Mouse (Mus musculus): Measurements from ENCODE around the gene Gm38394.
A peak's percentile ranks its signal among the peaks of the same experiment; 100 is the strongest.
"Not testable (repeated sequence)": the region's sequence is repeated elsewhere in the genome, so short reads cannot be mapped to it uniquely, and the experiment has no call there.

Gene Gm38394

GRCm38 (mm10) chr1:133661203-133661933, at the start of gene Gm38394:
TSS of gene Gm38394 (minus strand) at chr1:133661318.
- DNase-seq = peak; percentile 96

DNA sequence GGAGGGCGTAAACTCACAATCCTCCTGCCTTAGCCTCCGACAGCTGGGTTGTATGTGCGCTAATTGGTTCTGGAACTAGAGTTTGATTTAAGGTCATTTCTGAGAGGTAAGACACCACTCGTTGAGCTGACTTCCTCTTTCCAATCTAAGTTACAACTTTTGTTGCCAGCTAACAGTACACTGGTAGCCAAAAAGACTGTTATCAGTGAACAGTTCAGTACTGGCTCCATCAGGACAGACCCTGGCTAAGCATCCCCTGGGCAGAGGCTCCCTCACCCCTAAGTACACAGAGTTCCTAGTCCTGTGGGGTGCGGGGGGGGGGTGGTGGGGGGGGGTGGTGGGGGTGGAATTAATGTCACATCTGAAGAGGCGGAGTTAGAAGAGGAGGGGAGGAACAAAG, 49.8 kb upstream of the Gm38394 start:
- DNase-seq = no peak

DNA sequence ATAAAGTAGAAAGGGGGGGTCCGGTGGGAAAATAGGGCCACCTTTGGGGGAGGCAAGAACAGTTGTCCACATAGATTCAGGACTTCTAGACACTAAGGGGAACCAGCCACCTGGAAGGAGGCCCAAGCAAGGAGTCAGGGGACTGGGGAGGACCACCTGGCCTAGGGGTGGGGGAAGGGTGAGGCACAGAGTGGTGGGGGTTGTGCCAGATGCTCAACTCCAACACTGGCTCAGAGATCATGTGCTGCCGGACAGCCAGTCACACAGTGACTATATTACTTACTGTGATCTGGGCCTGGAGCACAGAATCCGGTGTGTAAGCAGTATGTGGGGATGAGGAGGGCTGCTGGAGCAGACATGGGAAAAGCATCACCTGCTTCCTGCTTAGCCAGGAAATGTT, 48.2 kb upstream of the Gm38394 start:
- no peak for DNase-seq

- peak; percentile 54 for DNase-seq
These were observed 40.7 kb upstream of the Gm38394 start for GRCm38 (mm10) chr1:133701824-133702223.

GRCm38 (mm10) chr1:133697935-133698620, 37.0 kb upstream of the Gm38394 start:
- no peak for DNase-seq

DNA sequence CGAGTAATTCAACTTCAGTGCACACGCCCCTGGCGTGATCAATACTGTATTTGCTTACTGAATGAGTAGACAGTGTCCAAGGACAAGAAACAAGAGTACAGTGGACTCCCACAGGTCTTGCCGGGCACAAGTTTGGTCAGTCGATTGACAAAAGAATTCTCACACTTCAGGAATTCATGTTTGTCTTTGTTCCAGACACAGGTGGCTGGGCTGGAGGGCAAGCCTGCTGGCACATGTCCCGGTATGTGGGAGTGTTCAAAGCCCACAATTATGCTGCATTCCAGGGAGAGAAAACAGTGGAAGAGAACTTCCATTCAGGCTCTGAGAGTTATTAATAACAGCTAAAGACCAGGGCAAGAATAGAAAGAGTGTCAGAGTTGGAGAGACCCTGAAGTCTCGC, 34.8 kb upstream of the Gm38394 start:
- peak; percentile 83 for DNase-seq

GRCm38 (mm10) chr1:133694876-133695275, 33.8 kb upstream of the Gm38394 start:
- peak; percentile 60 for DNase-seq

DNA sequence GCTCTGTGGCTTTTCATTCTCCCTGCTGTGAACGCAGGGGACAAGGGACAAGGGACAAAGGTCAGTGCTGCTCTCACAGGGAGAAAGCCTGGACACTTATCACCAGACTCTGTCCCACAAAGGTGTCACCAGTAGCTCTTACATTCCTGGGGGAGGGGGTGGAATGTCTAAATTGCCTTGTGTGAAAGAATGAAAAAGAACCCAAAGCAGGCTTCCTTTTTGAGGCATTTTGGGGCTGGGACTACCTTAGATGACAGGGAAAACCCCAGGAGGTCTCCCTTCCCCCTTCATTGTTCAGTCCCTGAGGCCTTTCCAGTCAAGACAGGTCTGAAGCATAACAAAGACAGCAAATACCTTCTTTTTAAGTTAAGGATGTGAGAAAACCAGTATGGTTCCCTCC, 33.2 kb upstream of the Gm38394 start:
- DNase-seq = no peak

GRCm38 (mm10) chr1:133693536-133694114, 32.5 kb upstream of the Gm38394 start:
- DNase-seq = no peak

GRCm38 (mm10) chr1:133692195-133692594, 31.1 kb upstream of the Gm38394 start:
- no peak for DNase-seq

DNA sequence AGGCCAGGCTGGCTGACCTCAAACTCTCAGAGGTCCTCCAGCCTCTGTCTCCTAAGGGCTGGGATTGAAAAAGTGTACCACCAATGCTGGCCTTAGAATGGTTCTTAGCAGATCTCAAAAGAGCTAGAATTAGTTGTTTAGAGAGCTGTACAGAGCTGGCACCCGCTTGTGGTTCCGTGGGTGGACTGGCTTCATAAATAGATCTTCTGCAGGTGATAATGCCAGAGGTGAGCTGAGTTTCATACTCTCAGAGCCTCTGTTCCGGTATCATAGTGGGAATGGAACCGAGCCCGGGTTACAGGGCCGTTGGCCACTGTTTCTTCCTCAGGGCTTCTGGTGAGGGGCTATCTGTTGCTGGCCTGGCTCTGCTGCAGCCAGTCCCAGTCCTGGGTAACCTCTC, 29.9 kb upstream of the Gm38394 start:
- DNase-seq = no peak

DNA sequence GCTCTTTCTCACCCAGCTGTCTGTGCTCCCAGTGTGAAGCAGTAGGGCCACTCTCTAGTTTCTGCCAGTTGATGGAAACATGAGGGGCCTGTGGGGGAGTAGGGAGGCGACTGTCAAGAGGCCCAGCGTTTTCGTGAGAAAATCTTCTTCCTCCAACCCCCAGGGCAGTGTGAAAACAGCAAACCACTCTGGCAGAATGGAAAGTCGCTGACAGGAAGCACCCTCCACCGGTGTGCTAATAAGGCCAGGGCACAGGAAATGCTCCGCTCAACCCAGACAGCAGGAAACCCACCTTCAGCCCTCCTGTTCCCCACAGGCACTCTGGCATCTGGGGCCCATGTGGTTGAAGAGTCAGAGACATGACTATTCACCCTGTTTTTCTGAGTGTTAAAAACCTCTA, 28.8 kb upstream of the Gm38394 start, which contains the start of gene Lax1:
Gene Lax1, minus strand, starts transcription at position 212 of the 400 bp plus-strand sequence.
- DNase-seq = no peak

GRCm38 (mm10) chr1:133688301-133688700, 27.2 kb upstream of the Gm38394 start:
- DNase-seq = no peak

DNA sequence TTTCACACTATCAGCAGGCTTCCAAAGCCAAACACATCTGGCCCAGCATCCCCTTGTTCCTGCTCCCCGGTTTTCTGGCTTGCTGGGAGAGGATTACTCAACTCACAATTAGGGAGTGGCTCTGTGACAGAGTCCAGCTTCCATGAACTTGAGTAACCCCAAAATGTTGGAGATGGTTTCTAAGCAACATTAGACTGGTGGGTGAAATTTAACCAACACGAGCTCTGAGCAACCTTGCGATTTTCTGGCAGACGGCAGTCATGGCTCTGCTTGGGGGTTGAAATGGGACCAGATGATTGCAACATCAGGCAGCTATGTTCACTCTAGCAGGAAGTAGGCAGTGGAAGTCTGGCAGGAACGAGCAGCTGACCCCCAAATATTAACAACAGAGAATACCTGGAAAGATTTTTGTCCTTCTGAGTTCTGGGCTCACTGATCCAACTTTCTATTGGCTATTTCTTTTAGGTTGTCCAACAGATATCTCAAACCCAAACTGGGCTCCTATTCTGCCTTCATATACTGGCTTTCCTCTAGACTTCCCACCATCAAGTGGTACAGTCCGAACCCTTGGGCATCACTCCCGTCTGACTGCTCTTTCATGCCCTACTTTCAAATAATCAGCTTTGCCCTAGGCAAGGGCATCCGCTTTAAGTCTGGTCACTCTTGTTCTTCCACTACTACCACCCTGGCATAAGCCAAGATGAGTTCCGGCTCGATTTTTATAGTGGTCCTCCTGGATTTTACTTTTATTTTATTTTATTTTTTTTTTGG, 24.8 kb upstream of the Gm38394 start:
- DNase-seq = peak; percentile 75

- no peak for DNase-seq
These were observed 10.7 kb upstream of the Gm38394 start for GRCm38 (mm10) chr1:133671801-133672200.

DNA sequence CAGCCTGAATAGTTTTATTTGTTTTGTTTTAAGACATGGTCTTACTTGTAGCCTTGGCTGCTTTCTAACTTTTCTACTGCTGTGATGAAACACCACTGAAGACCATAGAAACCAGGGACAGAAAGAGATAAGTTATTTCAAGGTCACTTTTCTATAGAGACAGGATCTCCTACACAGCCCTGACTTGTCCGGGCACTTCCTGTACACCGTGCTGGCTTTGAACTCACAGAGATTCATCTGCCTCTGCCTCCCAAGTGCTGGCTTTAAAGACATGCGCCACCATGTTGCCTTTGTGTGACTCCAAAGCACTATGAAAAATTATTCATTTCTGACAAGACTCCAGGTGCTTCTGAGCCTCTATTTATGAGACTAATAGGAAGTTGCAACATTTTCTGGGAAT, 10.1 kb upstream of the Gm38394 start:
- no peak for DNase-seq

DNA sequence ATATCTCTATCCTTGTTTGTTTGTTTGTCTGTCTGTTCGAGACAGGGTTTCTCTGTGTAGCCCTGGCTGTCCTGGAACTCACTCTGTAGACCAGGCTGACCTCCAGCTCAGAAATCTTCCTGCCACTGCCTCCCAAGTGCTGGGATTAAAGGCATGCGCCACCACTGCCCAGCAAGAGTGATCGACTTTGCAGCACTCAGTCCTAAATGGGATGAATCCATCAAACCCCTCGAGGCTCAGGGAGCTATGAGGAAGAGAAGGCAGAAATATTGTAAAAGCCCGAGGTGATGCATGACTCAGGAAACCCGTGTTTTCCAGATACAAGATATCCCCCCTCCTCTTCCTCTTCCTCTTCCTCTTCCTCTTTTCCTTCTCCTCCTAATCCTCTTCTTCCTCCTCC, 9.7 kb upstream of the Gm38394 start:
- DNase-seq = no peak

- no peak for DNase-seq
These were observed 9.1 kb upstream of the Gm38394 start for GRCm38 (mm10) chr1:133670190-133670589.

DNA sequence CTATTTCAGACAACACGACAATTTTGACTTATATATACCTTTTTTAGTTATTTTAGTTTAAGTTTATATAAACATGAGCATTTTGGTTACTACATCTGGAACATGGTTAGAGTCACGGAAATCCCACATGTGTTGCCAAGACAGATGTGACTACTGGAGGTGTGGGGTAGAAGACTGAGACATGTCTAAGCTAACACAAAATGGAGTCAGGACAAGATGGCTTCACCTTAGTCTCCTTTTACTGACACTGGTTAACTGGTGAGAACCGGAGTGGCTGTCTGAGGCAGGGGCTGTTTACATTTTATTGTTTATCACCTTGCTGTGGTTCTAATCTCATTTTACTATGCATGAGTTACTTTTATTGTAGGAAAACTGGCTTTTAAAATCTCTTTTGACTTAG, 7.5 kb upstream of the Gm38394 start:
- DNase-seq = no peak

GRCm38 (mm10) chr1:133667721-133668120, 6.6 kb upstream of the Gm38394 start:
- no peak for DNase-seq

DNA sequence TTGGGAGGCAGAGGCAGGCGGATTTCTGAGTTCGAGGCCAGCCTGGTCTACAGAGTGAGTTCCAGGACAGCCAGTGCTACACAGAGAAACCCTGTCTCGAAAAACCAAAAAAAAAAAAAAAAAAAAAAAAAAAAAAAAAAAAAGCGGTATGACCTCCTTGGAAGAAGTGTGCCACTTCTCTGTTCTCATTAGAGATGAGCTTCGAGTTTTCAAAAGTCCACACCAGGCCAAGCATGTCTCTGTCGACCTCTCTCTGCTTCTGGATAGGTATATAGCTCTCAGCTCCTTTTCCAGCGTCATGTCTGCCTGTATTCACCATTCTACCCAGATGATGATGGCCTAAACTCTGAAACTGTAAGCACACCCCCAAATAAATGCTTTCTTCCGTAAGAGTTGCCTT, 4.6 kb upstream of the Gm38394 start:
- not testable (repeated sequence) for DNase-seq

- no peak for DNase-seq
These were observed 3.3 kb upstream of the Gm38394 start for GRCm38 (mm10) chr1:133664203-133664970.

- DNase-seq = no peak
These were observed 2.3 kb upstream of the Gm38394 start for GRCm38 (mm10) chr1:133663427-133663826.

Data from lung, postnatal 10 days (tissue).